Mouse (Mus musculus) urinary bladder, postnatal 0 days (tissue): ENCODE data around the gene Atraid. TPM values are rescaled to one million over a fixed set of nuclear protein-coding genes. Genes with fewer than 3 reads are reported as not detected.

ENCODE experiments used
- polyA plus RNA-seq: library from polyadenylated mRNA; unstranded; fragments of >200 nt; fragmentation: Nextera tagmentation; extraction: Ambion mirVana; gene quantifications from 2 replicates; pipeline ENCODE4 v1.2.1, GENCODE M21; 2015

The Atraid gene
- polyA plus RNA-seq, result 208 and 234 TPM in 2 replicates

DNA sequence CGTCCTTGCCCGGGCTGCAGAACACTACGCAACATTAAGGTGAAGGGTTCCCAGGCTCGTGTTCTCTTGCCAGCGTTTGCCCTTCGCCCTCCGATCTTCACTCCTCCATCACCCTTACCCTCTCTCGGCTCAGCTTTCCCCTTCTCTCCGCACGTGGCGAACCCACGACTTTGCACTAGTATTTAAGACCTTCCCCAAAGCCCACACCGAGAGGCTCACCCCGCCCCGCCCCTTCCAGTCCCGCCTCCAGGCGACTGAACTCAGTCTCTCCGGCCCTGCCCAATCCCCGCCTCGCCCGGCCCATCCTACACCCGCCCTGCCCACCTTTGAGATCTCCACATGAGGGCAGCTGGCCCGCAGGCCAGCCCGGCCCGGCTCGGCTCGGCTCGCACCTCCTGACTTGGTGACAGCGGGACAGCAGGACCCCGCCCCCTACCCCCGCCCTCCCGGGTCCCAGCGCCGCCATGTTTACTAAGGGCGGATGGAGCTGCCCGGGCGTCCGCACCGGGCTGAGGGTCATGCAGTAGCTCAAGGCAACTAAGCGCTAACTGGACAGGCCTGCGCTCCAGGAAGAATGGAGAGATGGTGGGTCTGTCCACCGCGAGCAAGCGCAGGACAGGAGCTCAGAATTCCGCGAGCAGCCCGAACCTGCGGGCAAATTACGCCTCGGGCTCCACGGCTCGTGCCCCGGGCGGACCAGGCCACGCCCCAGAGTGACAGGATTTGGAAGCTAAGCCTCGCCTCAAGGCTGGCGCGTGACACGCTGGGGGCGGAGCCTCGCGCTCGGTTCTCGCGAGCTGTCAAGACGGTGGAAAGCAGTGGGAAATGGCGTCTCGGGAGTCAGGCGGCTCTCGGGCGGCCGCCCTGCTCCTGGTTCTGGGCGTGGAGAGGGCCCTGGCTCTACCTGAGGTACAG, at the start of gene Atraid:
Gene Atraid (plus strand): TSS at position 465 of the 915 bp plus-strand sequence.

DNA sequence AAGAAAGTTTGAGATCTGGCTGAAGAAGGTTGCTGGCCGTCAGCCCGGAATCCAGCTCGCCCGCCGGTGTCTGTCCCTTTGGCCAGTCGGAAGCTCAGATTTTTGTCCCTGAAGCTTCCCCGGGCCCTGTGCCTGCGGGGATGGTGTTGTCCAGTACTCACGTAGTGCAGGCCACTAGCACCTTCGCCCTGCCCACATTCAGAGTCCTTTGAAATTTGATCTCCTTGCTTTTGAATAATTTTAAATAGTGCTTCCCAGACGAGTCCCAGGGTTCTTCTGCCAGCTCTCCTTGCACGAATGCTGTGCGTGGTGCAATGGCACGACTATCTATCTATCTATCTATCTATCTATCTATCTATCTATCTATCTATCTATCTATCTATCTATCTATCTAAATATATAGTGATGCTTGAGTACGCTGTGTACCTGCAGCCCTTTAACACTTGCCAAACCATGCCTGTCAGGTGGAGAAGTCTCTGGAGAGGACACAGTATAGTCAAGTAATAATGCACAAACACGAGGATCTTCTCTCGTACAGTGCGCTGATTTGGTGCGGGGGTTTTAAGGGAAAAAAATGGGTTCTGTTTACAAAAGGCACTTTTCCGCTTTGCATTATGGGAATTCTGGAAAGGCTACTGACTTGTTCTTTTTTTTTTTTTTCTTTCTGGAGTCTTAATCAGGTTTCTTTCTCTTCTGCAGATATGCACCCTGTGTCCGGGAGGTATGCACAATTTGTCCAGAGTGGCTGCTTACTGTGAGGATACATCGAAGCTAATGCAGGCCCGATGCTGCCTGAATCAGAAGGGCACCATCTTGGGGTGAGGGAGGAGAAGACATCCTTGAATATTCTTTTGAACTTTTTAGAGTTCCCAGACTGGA, 890 bp downstream of the Atraid start, which contains the start of gene Slc5a6:
Gene Slc5a6 (minus strand): TSS at position 162 of the 879 bp plus-strand sequence.

DNA sequence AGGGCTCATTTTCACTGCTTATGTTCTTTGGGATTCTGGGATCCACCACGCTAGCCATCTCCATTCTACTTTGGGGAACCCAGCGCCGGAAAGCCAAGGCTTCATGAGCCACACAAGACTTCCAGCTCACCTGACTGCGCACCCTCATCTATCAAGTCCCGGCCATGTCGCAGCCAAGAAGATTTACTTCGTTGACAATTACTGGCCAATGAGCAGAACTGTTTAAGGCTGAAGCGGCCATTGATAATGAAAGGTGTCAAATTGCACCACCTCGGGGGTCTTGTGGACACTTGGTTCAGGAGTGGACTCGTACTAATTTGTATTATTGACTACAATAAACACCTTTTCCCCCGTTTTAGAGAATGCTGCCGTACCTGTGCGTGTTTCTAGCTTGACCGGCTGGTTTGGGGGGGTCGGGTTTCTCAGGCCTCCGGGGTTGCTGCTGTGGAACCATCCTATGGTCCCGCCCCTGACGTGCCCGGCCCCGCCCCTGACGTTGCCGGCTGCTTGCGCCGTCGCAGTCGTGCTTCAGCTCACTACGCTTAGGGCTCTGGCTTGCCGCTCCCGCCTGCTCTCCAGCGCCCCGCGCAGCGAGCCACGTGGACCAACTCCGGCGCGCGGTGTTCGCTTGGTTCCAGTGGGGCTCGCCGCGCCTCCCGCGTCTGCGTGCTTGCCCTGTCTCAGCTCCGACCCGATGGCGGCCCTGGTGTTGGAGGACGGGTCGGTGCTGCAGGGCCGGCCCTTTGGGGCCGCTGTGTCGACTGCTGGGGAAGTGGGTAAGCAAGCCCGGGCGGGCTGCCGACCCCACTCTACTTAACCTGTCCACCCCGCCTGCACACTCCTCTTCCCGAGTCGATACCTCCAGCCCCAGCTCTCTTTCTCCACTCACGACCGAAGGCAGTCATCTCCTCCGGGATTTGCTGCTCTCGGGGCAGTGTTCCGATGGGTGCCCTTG, 6.4 kb downstream of the Atraid start, which contains the start of gene Cad:
Gene Cad (plus strand): TSS at position 520 of the 955 bp plus-strand sequence.

Other genes with a start within 250 kb of the Atraid start
- gene Mapre3, start 233.7 kb upstream of the Atraid start, polyA plus RNA-seq, result 24.5 TPM in 2 replicates
- 55.2 and 70.2 TPM in 2 replicates for gene Tmem214, start 180.3 kb upstream of the Atraid start, polyA plus RNA-seq
- gene Agbl5, start 159.6 kb upstream of the Atraid start, polyA plus RNA-seq, result 5.8 and 6.7 TPM in 2 replicates
- gene Ost4, start 140.5 kb upstream of the Atraid start, polyA plus RNA-seq, result 525 and 535 TPM in 2 replicates
- 133 and 147 TPM in 2 replicates for gene Emilin1, start 134.9 kb upstream of the Atraid start, polyA plus RNA-seq
- gene Khk, start 126.9 kb upstream of the Atraid start, polyA plus RNA-seq, result 16.8 and 20.7 TPM in 2 replicates
- 9.9 and 13.8 TPM in 2 replicates for gene Cgref1, start 102.7 kb upstream of the Atraid start, polyA plus RNA-seq
- gene Preb, start 88.0 kb upstream of the Atraid start, polyA plus RNA-seq, result 76.4 and 81.5 TPM in 2 replicates
- 0.29 and 0.53 TPM in 2 replicates for gene Tcf23, start 79.7 kb upstream of the Atraid start, polyA plus RNA-seq
- 7.6 and 8.1 TPM in 2 replicates for gene Slc5a6, start 612 bp downstream of the Atraid start, polyA plus RNA-seq
- 7.7 and 8.9 TPM in 2 replicates for gene Cad, start 6.5 kb downstream of the Atraid start, polyA plus RNA-seq
- not detected in 2 replicates for gene Dnajc5g, start 58.0 kb downstream of the Atraid start, polyA plus RNA-seq
- not detected in 2 replicates for gene Slc30a3, start 59.9 kb downstream of the Atraid start, polyA plus RNA-seq
- gene Trim54, start 68.4 kb downstream of the Atraid start, polyA plus RNA-seq, result not detected in 2 replicates
- not detected in 2 replicates for gene Ucn, start 90.5 kb downstream of the Atraid start, polyA plus RNA-seq
- gene Mpv17, start 105.9 kb downstream of the Atraid start, polyA plus RNA-seq, result 60.7 and 61.3 TPM in 2 replicates
- gene Gm29609, start 131.6 kb downstream of the Atraid start, polyA plus RNA-seq, result 0.29 and 1.5 TPM in 2 replicates
- gene Gtf3c2, start 131.8 kb downstream of the Atraid start, polyA plus RNA-seq, result 21.8 and 27.1 TPM in 2 replicates
- 106 and 108 TPM in 2 replicates for gene Snx17, start 144.9 kb downstream of the Atraid start, polyA plus RNA-seq
- gene Eif2b4, start 145.1 kb downstream of the Atraid start, polyA plus RNA-seq, result 31.4 and 37.4 TPM in 2 replicates
- gene Zfp513, start 154.0 kb downstream of the Atraid start, polyA plus RNA-seq, result 4.0 and 4.5 TPM in 2 replicates
- gene Ppm1g, start 172.4 kb downstream of the Atraid start, polyA plus RNA-seq, result 59.8 and 62.1 TPM in 2 replicates
- gene Nrbp1, start 192.6 kb downstream of the Atraid start, polyA plus RNA-seq, result 103 and 107 TPM in 2 replicates
- gene Gm9970, start 192.9 kb downstream of the Atraid start, polyA plus RNA-seq, result 1.0 and 1.3 TPM in 2 replicates
- 30.7 and 32.7 TPM in 2 replicates for gene Krtcap3, start 203.4 kb downstream of the Atraid start, polyA plus RNA-seq
- 9.7 and 12.7 TPM in 2 replicates for gene Ift172, start 242.8 kb downstream of the Atraid start, polyA plus RNA-seq
- gene Fndc4, start 247.8 kb downstream of the Atraid start, polyA plus RNA-seq, result 12.9 and 13.2 TPM in 2 replicates
- 0.11 TPM in 1 of 2 replicates, not detected in the other for gene Gckr, start 249.1 kb downstream of the Atraid start, polyA plus RNA-seq